In genomic region chr19:24317038-24317591, GRCm38 (mm10) we compare ENCODE assay signal across 8 mouse cellular contexts. TPM values are rescaled to one million over a fixed set of nuclear protein-coding genes. Genes with fewer than 3 reads are reported as not detected.
DNase-seq lines count a peak whose midpoint lies in the region; ATAC-seq lines count a peak whose summit lies in the region.

No protein-coding gene starts in this region.

- ATAC-seq in frontal cortex, adult (ENCODE audit: low TSS enrichment), result no peak
- ATAC-seq in inflammation-experienced regulatory T-cells, adult 6 months, result no peak

- peak; percentile 24 to 32 for DNase-seq in frontal cortex, postnatal 14 days (ENCODE audit: low spot score in 2 of 2)
- peak; percentile 47 for DNase-seq in testis, postnatal 10 days (ENCODE audit: low spot score)
- DNase-seq in testis, postnatal 14 days (ENCODE audit: low spot score), result no peak
- DNase-seq in kidney, postnatal 4 days, result peak; percentile 67 to 75
- DNase-seq in spleen, postnatal 10 days (ENCODE audit: low spot score in 2 of 2), result no peak
- DNase-seq in urinary bladder, postnatal 14 days (ENCODE audit: low spot score), result no peak

RNA-seq across cellular contexts. Expression of gene Fxn, which starts 36.7 kb away (rescaled TPM):
- 10 to 100 TPM; 12.9 to 16.1 (median 14.1) TPM for polyA plus RNA-seq in inflammation-experienced regulatory T-cells, adult 6 months (2017; shearing (Covaris generic))

Comparison
In these comparisons a context has a peak if more than half of its experiments do, and no peak if none do; other contexts are left out.
1. DNase-seq: peak in frontal cortex, postnatal 14 days (2 of 2), testis, postnatal 10 days (single experiment) and kidney, postnatal 4 days (2 of 2); none in testis, postnatal 14 days (single experiment), spleen, postnatal 10 days (0 of 2) and urinary bladder, postnatal 14 days (single experiment).